Mouse (Mus musculus): ENCODE measurements around the gene Gse1. TPM values are rescaled to one million over a fixed set of nuclear protein-coding genes. Genes with fewer than 3 reads are reported as not detected.
"Not testable (repeated sequence)": the region's sequence is repeated elsewhere in the genome, so short reads cannot be mapped to it uniquely, and the experiment has no call there.

Gse1 gene
- total RNA-seq, 2 experiments from 2014 or later = 28.9 to 30.8 TPM

DNA sequence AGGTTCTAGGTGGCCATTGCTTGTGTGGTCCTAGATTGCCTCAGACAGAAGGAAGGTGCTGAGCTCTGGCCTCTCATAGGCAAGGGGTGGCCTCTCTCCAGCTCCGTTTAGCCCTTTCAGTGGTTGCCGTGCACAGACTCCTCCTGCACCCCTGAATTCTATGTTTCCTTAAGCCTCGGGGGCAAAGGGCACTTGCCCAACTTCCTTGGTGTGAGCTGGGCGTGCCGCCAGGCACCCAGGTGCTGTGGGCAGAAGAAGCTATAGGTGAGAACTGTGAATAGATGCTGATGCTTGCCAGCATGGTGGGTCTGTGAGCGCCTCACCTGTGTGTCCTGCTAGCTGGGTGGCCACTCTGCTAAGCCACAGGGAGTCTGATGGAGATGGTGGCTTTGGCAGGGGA is 138.6 kb downstream of the Gse1 start:
- intact Hi-C loops (cut with DNase I) = no loop called here
- no peak for DNase-seq

DNA sequence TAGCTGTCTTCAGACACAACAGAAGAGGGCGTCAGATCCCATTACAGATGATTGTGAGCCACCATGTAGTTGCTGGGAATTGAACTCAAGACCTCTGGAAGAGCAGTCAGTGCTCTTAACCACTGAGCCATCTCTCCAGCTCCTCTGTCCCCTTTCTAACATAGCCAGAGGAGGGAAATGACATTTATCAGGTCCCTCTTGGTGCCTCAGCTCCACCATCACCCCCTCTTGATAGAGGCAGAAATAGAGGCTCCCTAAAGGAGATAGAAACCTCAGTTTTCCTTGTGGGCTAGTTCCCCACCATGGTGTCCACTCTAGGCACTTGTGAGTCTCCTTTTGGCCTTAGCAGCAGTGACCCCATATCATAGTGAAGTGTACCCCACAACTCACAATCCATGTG is 139.9 kb downstream of the Gse1 start:
- intact Hi-C loops (cut with DNase I); DNase-seq: not testable (repeated sequence)

DNA sequence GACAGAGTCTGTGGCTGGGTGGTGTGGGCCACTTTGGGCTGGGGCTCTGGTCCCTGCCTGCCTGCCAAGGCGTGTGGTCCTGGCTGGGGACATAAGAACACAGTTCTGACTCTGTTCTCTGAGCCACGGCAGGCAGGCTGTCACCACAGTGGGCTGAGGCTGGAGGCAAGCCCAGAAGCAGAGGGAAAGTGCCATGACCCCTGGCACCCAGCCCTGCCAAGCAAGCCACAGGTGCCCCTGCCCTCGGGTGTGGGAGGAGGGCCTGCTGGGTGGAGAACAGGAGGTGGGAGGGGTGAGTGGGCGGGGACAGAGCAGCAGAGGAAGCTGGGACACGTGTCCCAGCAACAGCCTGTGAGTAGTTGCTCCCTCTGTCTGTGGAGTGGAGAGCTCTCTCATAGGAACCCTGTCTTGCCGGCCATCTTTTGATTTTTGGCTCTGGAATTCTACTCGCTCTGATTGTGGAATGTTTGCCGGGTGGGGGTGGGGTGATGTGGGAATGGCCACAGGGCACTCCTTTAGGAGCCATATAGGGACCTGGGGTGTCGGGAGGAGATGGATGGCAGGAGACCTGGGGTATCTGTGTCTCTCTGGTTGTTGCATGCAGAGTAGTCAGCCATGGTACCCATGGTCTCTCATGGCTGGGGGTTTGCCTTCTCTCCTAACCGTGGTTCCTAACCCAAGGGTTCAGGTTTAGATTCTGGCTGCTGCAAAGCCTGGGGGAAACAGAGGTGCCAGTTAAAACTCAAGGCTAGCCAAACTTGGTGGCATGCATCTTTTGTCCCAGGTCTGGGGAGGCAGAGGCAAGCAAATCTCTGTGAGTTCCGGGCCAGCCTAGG is 140.8 kb downstream of the Gse1 start:
- intact Hi-C loops (cut with DNase I) = no loop called here
- peak; percentile 76 to 85 for DNase-seq

DNA sequence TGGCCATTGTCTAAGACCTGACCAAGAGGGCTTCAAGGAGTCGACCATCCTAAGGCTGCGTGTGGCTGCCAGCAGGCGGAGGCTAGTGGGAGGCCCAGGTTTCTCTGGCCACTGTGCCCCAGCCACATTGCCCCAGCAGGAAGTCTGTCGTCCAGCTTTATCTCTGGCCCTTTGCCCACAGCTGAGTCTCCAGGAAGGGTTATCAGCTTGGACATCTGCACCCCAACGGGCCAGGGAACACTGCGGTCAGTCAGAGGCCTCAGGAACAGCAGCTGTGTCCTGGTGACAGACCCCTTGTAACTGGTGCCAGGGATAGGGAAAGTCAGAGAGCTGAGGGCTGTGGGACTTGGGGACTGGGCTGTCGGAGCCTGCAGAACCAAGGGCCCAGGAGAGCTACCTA is 141.7 kb downstream of the Gse1 start:
- intact Hi-C loops (cut with DNase I) = no loop called here
- no peak for DNase-seq

DNA sequence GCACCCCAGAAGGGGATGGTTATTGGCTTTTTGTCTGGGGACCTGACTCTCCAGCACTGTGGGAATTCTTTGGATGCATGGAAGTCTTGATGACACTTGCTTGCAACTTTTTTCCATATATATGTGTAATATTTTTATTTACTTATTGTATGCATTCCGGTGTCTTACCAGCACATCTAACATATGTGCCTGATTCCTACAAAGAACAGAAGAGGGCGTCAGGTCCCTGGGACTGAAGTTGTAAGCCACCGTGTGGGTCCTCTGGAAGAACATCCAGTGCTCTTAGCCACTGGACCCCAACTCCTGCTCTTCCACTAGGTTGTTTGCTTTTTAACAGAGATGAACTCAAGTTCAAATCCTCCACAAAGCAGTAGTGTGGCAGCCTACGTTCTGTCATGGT is 142.2 kb downstream of the Gse1 start:
- intact Hi-C loops (cut with DNase I) = no loop called here
- no peak for DNase-seq

DNA sequence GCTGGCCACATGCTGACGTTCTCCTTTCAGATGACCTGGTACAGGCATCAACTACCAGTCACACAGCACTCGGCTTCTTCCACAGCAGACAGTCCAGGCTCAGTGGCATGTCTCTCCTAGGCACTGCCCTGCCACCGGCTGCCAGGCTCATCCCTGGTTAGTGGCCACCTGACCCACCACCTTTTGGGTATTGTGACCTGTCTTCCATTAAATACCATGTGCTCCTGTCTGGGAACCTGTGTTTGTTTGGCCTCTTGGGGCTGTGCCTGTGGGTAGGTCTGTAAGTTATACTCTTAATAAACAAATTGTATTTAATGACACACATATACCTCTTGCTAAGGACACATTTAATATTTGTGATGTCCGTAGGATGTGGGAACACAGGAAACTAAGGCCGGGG is 142.9 kb downstream of the Gse1 start:
- DNase-seq = no peak
- intact Hi-C loops (cut with DNase I) = no loop called here

DNA sequence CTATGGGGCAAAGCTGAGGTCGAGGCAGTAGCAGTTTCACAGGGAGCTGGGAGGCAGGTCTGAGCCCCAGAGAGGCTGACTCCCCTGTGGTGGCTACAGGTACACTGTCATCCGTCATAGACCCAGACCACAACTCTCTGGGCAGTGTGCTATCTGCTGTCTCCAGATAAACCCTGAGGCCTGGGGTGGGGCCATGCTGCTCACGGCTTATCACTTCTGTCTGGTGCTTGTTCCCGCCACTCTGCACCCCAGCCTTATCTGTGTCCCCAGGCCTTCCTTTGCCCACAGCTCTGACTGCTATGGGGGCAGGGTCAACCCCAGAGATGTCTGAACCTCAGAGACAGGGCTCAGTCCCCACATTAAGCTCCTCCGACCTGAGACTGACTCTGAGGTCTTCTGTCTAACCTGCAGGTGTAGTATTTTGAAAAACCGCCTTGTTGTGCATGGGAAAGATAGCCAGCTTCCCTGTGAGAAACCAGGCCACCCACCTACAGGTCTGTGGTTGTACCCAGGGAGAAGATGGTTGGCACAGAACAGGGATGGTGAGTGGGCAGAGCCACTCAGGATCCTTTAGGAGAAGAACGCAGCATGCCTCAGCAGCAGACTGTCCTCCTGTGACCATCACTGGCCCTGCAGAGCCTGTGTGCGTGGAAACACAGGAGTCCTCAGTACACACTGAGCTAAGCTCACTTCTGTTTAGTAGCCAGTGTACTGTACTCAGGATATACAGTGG is 143.6 kb downstream of the Gse1 start:
- intact Hi-C loops (cut with DNase I) = no loop called here
- DNase-seq = no peak

DNA sequence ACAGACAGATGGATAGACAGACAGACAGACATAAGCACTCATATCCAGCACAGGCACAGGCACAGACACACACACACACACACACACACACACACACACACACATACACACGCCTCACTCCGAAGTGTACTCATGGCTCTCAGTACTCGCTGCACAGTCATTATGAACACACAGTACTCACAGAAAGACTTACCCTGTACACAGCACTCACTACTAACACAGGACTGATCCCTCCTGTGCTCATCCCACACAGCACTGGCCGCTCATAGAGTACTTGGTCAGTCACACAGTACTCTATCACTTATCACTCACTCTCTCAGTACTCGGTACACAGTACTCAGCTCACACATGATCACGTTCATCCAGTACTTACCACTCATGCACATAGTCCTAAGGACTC is 144.4 kb downstream of the Gse1 start:
- intact Hi-C loops (cut with DNase I) = no loop called here
- no peak for DNase-seq

DNA sequence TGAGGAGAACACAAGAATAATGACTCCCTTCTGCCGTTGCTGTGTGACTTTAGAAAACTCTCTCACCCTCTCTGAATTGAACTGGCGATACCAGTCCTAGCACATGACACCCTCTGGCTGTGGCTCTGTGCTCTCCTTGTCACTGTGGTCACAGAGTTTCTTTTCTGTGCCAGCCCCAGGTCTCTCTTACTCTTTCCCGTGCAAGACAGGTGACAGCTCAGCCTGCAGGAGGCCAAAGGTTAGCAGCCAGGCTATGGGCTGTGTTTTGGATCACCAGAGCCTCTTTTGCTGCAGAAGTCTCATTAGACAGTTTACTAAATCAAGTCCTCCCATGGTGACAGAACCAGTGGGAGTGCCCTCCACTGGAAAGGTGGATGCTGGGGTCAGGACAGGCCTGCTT is 145.4 kb downstream of the Gse1 start:
- intact Hi-C loops (cut with DNase I) = no loop called here
- DNase-seq = no peak

DNA sequence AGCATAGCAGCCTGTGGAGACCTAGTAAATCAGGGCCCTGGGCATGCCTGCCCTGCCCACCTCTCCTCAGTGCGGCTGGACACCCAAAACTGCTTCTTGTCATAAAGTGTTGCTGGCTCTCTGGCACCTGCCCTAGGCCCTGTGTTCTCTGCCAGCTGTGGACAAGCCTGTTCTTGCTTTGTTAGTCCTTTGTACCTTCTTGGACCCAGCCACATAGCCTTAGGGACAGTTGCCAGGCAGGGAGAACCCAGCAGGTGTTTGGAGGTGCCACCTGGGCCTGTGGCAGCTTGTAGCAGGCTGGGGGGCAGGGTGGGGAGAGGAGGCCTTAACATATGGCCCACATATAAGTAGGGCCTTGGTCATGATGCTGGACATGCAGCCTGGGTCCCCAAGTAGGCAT is 145.8 kb downstream of the Gse1 start:
- no peak for DNase-seq
- intact Hi-C loops (cut with DNase I) = no loop called here

DNA sequence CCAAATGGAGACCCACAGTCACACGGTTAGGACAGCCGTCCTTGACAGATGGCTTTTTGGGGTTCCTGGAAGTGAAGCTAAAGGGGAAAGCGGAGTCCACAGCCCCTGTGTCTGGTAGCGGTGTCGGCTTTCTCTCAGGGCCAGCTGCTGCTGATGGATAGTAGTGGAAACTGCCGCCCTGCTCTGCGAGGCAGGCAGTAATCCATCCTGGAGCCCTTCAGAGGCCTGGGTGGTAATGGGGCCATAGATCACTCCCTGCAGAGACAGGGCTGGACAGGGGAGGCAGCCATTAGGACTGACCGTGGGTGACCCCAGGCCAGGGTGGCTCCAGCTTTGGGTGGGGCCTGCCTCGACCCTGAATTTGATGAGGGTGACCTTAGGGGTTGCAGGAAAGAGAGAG is 146.3 kb downstream of the Gse1 start:
- DNase-seq = no peak
- intact Hi-C loops (cut with DNase I) = no loop called here

DNA sequence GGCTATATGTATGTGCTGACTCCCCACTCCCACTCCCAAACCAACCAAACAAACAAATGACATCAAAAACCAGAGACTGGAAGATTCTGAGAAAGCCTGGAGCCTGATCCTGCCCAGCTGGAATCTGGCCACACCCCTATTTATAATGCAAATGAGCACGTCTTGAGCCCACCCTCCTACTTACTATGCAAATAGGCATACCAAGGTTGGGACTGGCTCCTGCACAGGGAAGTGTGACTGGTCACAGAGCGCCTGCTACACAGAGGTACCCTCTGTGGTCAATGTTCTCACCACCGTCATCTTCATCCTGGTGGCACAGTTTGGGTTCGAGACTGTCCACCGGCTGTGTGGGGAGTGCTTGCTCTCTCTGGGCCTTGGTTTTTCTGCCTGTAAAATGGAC is 146.9 kb downstream of the Gse1 start:
- no peak for DNase-seq

DNA sequence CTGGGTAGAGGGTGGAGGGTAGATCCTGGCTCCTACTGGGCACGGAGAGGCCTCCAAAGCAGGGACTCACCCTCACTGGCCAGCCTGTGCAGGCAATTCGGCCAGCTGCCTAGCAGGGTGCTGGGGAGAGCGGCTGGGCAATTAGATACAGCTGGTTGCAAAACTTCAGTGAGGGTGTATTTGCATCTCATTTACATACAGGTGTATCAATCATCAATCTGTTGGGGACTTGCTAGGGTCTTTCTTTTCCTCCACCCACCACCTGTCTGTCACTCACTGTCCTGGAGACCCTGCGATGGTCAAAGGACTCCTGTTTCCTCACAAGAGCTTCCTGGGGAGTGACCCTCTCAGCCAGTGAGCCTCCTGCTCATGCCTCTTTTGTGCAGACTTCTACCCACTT is 148.0 kb downstream of the Gse1 start:
- intact Hi-C loops (cut with DNase I) = no loop called here
- no peak for DNase-seq

More for the DNA sequence above, 146.9 kb downstream of the Gse1 start:
- intact Hi-C loops (cut with DNase I) = no loop called here

DNA sequence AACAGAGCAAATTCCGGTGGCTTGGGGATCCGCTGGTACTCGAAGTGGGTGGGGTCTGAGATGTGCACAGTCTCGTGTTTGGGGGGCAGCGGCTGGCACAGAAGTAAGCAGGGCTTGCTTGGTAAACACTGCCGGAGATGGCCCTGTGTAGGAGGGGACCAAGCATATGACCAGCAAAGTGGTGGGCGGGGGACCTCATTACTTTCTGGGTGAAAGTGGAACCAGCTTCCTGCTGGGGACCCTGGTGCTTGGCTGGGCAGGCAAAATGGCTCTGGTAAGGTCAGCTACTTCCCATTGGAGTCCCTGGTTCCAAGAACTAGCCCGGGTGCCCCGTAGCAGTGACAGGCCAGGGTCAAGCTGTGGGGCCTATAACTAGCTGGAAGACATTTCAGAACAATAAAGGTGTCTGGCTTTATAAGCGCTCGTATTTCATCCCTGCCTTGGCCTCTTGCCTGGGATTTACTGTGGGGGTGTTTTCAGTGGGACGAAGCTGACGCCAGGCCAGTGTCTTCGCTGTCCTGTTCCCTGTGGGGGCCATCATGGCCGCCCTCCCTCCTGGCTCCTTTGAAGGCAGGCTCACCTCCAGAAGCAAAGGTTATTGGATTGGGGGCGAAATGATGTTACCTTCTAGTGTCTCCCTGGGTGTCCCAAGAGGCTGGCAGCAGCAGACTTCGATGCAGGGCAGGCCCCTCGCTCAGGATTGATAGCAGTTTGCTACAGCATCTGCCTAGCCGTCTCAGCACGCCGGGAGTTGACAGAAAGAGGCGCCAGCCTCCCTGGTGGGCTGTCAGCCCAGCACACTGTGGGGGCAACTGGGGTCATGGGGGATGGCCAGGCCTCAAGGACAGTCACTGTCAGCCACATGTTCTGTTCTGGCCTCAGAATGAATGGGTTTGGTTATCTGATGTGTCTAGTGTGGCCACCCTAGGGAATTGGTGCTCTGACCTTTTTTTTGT is 148.9 kb downstream of the Gse1 start:
- intact Hi-C loops (cut with DNase I) = no loop called here
- no peak for DNase-seq

DNA sequence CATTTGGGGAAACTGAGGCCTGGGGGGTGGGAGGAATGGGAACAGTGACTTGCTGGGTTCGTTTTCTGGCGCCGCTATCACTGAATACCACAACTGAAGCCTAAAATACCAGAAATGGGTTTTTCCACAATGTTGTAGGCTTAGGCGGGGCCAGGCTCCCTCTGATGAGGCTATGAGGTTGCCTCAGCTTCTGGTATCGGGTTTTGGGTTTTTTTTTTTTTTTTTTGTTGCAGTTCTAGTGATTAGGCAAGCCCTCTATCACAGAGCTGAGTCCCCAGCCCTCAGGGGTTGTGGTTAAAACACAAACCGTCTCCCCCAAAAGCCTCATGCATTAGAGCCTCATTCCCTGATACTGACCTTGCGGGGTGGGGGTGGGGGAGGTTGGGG is 149.5 kb downstream of the Gse1 start:
- DNase-seq = no peak
- intact Hi-C loops (cut with DNase I) = no loop called here

DNA sequence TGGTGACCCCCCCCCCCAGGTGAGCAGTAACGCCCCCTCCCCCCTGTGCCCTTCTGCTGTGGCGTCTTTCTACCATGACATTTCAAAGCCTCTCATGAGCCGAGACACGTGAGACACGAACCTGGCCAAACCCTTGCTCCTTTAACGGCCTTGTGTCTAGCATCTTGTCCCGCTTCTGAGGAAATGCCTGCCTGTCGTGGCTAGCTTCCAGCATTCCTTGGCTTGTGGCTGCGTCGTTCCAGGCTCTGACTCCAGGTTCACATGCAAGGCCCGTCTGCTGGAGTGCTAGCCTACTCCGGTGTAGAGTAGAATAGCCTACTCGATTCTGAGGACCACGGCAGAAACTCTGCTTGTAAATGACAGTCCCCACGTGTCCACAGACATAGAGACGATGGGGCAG is 150.1 kb downstream of the Gse1 start:
- intact Hi-C loops (cut with DNase I) = no loop called here
- DNase-seq = peak; percentile 63 to 70

DNA sequence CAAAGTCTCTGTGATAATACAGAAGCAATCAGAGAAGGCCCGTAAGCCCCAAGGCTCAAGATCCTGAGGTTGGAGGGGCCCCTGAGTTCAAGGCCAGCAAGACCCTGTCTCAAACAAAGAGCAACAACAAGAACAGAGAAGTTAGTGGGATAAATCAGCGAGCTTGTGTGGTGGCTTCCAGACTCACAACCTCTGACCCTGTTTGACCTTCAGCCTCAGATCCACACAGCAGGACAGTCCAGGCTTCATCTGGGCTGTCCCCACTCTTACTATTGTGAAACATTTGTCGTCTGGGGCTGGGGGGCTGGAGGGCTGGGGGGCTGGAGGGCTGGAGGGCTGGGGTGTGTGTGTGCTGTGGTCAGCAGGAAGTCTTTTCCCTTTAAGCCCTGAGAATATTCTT is 150.8 kb downstream of the Gse1 start:
- no peak for DNase-seq
- intact Hi-C loops (cut with DNase I) = no loop called here

DNA sequence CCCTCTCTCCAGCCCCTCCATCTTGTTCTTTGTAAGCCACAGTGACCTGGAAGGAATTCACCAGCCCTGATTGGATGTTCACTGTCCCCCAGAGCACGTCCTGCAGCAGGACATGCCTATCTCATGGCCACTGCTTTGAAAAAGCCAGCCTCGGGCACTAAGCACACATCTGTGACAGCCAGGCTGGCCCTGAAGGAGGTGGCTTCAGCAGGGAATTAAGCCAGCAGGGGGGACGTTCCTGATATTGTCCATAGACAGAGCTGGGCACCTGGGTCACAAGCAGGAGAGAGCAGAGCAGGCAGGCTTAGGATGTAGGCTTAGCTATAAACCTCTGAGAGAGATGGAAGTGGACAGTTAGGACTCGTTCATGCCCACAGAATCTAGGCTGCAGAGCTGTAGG is 153.6 kb downstream of the Gse1 start:
- no peak for DNase-seq
- intact Hi-C loops (cut with DNase I) = no loop called here

DNA sequence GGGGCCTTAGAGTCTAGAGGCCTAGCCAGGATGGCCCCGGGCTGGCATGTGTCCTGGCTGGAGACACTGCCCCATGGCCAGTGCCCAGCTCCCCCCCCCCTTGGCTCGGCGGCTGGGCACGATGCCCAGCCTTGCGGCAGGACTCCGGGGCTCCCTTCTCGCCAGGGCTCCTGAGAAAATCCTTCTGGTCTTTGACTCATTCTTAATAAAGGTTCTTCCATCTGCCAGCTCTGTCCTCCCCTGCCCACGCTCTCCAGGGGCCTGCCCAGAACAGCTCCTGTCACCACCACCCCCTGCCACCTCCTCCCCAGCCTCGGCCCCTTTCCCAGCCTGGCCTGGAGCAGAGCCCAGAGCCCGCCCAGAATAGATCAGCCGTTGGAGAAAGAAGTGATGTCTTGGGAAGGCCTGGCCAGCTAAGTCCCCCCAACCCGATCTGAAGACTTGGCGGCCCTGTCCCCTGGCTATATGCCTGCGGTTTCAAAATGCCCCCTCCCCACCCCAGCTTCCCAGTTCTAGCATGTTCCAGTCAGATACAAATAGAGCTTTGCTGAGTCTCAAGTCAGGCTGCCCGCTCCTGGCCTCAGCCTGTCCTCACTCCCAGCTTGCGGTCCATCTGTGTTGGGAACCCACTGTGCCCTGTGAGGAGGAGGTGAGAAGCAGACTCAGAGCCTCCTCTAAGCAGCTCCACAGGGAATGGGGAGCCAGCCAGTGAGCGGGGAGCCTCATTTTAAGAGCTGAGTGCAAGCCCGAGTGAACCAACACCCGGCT is 154.4 kb downstream of the Gse1 start:
- peak; percentile 83 to 86 for DNase-seq
- intact Hi-C loops (cut with DNase I) = no loop called here

DNA sequence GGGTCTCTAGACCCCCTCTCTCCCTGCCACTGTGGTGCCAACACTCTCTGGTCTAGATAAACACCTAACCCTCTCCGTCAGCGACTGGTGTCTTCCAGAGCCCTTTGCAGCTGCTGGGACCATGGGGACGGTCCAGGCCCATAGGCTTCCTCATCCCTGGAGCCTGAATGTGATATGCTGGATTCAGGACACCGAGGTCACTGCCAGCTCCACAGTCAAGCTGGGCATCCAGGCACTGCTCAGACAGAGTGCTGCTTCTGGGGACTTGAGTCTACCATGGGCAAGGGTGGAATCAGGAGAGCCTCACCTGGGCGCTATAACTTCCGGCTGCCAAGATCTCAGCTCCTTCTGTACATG is 154.9 kb downstream of the Gse1 start:
- DNase-seq = no peak
- intact Hi-C loops (cut with DNase I) = no loop called here

Data from gastrocnemius, postnatal 36 days (tissue).